Mouse (Mus musculus) CH12.LX (cell line): Measurements from ENCODE around the gene Rbm4b.

Experiments
- BHLHE40 ChIP-seq: IDR thresholded peaks from 2 replicates; pipeline ENCODE4 v1.6.1; 2011; ENCODE audit warnings: mild to moderate bottlenecking, low read depth, low read length, improper control_type of control experiment
- CHD2 ChIP-seq: IDR thresholded peaks from 2 replicates; pipeline ENCODE4 v1.6.1; 2011; ENCODE audit warnings: low read length, improper control_type of control experiment
- CTCF ChIP-seq, 2 experiments: IDR thresholded peaks in 1 of 2; conservative IDR thresholded peaks in 1 of 2; 2 replicates each; pipeline ENCODE4 v1.5.1; 2011 to 2012; ENCODE audit warnings: low read depth in 2 of 2, low read length in 2 of 2, improper control_type of control experiment in 1 of 2, inconsistent platforms in 1 of 2, mild to moderate bottlenecking in 1 of 2, moderate library complexity in 1 of 2
- EP300 ChIP-seq: IDR thresholded peaks from 2 replicates; pipeline ENCODE4 v1.6.1; 2011; ENCODE audit warnings: low read length, improper control_type of control experiment
- HCFC1 ChIP-seq: IDR thresholded peaks from 2 replicates; pipeline ENCODE4 v1.6.1; 2012; ENCODE audit warnings: low read depth, mild to moderate bottlenecking, inconsistent platforms, low read length, improper control_type of control experiment
- MEF2A ChIP-seq: IDR thresholded peaks from 2 replicates; pipeline ENCODE4 v1.6.1; 2014; ENCODE audit warnings: low read depth, mild to moderate bottlenecking, inconsistent platforms, low read length, improper control_type of control experiment, borderline replicate concordance
- MXI1 ChIP-seq: IDR thresholded peaks from 2 replicates; pipeline ENCODE4 v1.6.1; 2011; ENCODE audit warnings: mild to moderate bottlenecking, low read depth, low read length, improper control_type of control experiment
- POLR2A ChIP-seq: IDR thresholded peaks from 2 replicates; pipeline ENCODE4 v1.6.1; 2011; ENCODE audit warnings: low read depth, mild to moderate bottlenecking, improper control_type of control experiment, low read length
- RAD21 ChIP-seq: IDR thresholded peaks from 2 replicates; pipeline ENCODE4 v1.6.1; 2011; ENCODE audit warnings: low read depth, mild to moderate bottlenecking, low read length, improper control_type of control experiment, moderate library complexity
- RCOR1 ChIP-seq: conservative IDR thresholded peaks from 2 replicates; pipeline ENCODE4 v1.6.1; 2012; ENCODE audit warnings: low read depth, mild to moderate bottlenecking, inconsistent platforms, low read length, improper control_type of control experiment

DNA sequence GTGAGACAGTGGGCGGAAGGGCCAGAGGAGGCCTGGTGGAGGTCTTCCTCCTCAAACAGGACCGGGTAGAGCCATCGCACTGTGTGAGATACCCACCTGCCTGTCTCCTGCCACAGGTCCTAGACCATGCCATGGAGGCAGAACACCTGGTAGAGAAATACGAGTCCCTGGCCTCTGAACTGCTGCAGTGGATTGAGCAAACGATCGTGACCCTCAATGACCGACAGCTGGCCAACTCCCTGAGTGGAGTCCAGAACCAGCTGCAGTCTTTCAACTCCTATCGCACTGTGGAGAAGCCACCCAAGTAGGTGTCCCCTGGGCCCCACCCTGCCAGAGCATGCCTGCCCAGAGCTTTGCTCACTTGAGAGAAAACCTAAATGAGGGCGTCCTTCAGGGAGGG lies 27.1 kb upstream of the Rbm4b start:
- TF ChIP-seq CHD2 (no peak), CTCF (conservative IDR thresholded peaks at IDR 0.05 in 1 of 2, IDR thresholded peaks at IDR 0.05 in 1 of 2; ENCODE audit: low read depth in 2 of 2, low read length in 2 of 2) (no peak), RAD21 (no peak), POLR2A (no peak), MXI1 (no peak), EP300 (no peak), MEF2A (no peak), HCFC1 (no peak), RCOR1 (no peak), BHLHE40 (no peak)
